In genomic region chr2:150787234-150787771, GRCm38 (mm10) we compare ENCODE assay signal across 8 mouse cellular contexts. TPM values are rescaled to one million over a fixed set of nuclear protein-coding genes. Genes with fewer than 3 reads are reported as not detected.
DNase-seq lines count a peak whose midpoint lies in the region; ATAC-seq and TF ChIP-seq lines count a peak whose summit lies in the region.

No protein-coding gene starts in this region.

- peaks cover 24% of the 10 kb centered on the region for H3K4me1 ChIP-seq in hindbrain, embryonic 10.5 days (replicated peaks)
- peaks cover 6% of the 10 kb centered on the region; the same call in 1 of the 2 replicates for H3K4me1 ChIP-seq in lung, postnatal 0 days (ENCODE audit: insufficient read depth, low read depth, low read length)

- no peaks in the 10 kb centered on the region for H3K9me3 ChIP-seq in hindbrain, embryonic 10.5 days
- H3K9me3 ChIP-seq in lung, postnatal 0 days (ENCODE audit: low read length) = no peaks in the 10 kb centered on the region

- H3K36me3 ChIP-seq in hindbrain, embryonic 10.5 days = peaks cover 9% of the 10 kb centered on the region
- no peaks in the 10 kb centered on the region for H3K36me3 ChIP-seq in lung, postnatal 0 days (ENCODE audit: insufficient read depth, low read length)

- H3K27me3 ChIP-seq in hindbrain, embryonic 10.5 days (ENCODE audit: insufficient read depth, poor library complexity, severe bottlenecking) = peaks cover 15% of the 10 kb centered on the region; the same call in 1 of the 2 replicates
- no peaks in the 10 kb centered on the region for H3K27me3 ChIP-seq in lung, postnatal 0 days (replicated peaks; ENCODE audit: insufficient read depth, low read length)

- peak; percentile 13 for DNase-seq in adrenal gland, adult 2 months
- no peak for DNase-seq in adrenal gland, postnatal 25 days
- peak; percentile 43 for DNase-seq in 3134 (ENCODE audit: extremely low read depth, insufficient read length, low spot score)
- peak; percentile 55 for DNase-seq in hindbrain, embryonic 10.5 days (ENCODE audit: low spot score)
- DNase-seq in lung, postnatal 0 days (ENCODE audit: low spot score) = peak; percentile 22
- DNase-seq in testis, postnatal 10 days (ENCODE audit: low spot score) = peak; percentile 57

- H3K4me3 ChIP-seq in hindbrain, embryonic 10.5 days = peak overlapping the region; percentile 82
- H3K4me3 ChIP-seq in lung, postnatal 0 days (ENCODE audit: low read depth, low read length) = peak overlapping the region; percentile 88

- H3K27ac ChIP-seq in hindbrain, embryonic 10.5 days = peak overlapping the region; percentile 87
- H3K27ac ChIP-seq in lung, postnatal 0 days (ENCODE audit: low read length) = peak overlapping the region; percentile 68

- TF ChIP-seq EP300 in lung, postnatal 0 days (IDR thresholded peaks at IDR 0.05) = no peak

- under 1% methylated on average over 23 of the region's 23 CpGs for WGBS in hindbrain, embryonic 10.5 days
- WGBS in lung, postnatal 0 days = 2% methylated on average over 23 of the region's 23 CpGs

- TF ChIP-seq CTCF in lung, postnatal 0 days (IDR thresholded peaks at IDR 0.05) = no peak

- peak; percentile 6; the same call in 1 of the 2 replicates for ATAC-seq in common myeloid progenitor, adult 5-6 weeks (replicated peaks; ENCODE audit: low read depth, poor library complexity, severe bottlenecking)
- peak; percentile 17; the same call in 1 of the 2 replicates for ATAC-seq in lung, postnatal 0 days
- no peak for ATAC-seq in megakaryocyte progenitor cell, adult 5-6 weeks (replicated peaks; ENCODE audit: poor library complexity)

- peak overlapping the region; percentile 92 for H3K4me2 ChIP-seq in lung, postnatal 0 days (replicated peaks; ENCODE audit: low read depth, low read length)

- peak overlapping the region; percentile 51 for H3K9ac ChIP-seq in lung, postnatal 0 days (replicated peaks; ENCODE audit: low read depth)

RNA-seq across cellular contexts. Expression of gene Pygb, which starts 0.8 kb away (rescaled TPM):
- total RNA-seq in adrenal gland, adult 2 months (2021) = 10 to 100 TPM; 41.1 to 55.2 TPM
- polyA plus RNA-seq in adrenal gland, adult 2 months (2012; rRNA removed) = 28.5 and 37.3 TPM in 2 replicates
- 38.5 and 40.8 TPM in 2 replicates for total RNA-seq in adrenal gland, postnatal 25 days (2021)
- total RNA-seq in common myeloid progenitor, adult 5-6 weeks (2017) = 29.7 TPM in 2 replicates
- 61.1 and 62.1 TPM in 2 replicates for polyA plus RNA-seq in hindbrain, embryonic 10.5 days (2016; fragmentation: Nextera tagmentation; extraction: Ambion mirVana)
- polyA plus RNA-seq in lung, postnatal 0 days (2015; fragmentation: Nextera tagmentation; extraction: Ambion mirVana) = 43.5 and 56.6 TPM in 2 replicates
- total RNA-seq in megakaryocyte progenitor cell, adult 5-6 weeks (2015) = 8.5 and 8.7 TPM in 2 replicates
- total RNA-seq in megakaryocyte progenitor cell, adult 5-6 weeks (2017) = 24.0 and 33.9 TPM in 2 replicates

RNA-seq across cellular contexts. Expression of gene Entpd6, which starts 38.5 kb away (rescaled TPM):
- total RNA-seq in adrenal gland, adult 2 months (2021) = 10 to 100 TPM in 1 of 2 experiments, 1 to 10 TPM in 1; 9.9 to 11.5 TPM
- polyA plus RNA-seq in adrenal gland, adult 2 months (2012; rRNA removed) = 13.3 and 21.0 TPM in 2 replicates
- 7.0 and 7.9 TPM in 2 replicates for total RNA-seq in adrenal gland, postnatal 25 days (2021)
- total RNA-seq in common myeloid progenitor, adult 5-6 weeks (2017) = 13.9 and 18.4 TPM in 2 replicates
- polyA plus RNA-seq in hindbrain, embryonic 10.5 days (2016; fragmentation: Nextera tagmentation; extraction: Ambion mirVana) = 35.6 and 37.3 TPM in 2 replicates
- 10.1 and 11.2 TPM in 2 replicates for polyA plus RNA-seq in lung, postnatal 0 days (2015; fragmentation: Nextera tagmentation; extraction: Ambion mirVana)
- total RNA-seq in megakaryocyte progenitor cell, adult 5-6 weeks (2015) = 11.5 and 11.8 TPM in 2 replicates
- total RNA-seq in megakaryocyte progenitor cell, adult 5-6 weeks (2017) = 13.3 and 18.0 TPM in 2 replicates
